Mouse (Mus musculus) liver, postnatal 0 days (tissue): ENCODE measurements around the gene Syt7.

Source experiments
- CTCF ChIP-seq: sonication (generic); IDR thresholded peaks from 2 replicates; pipeline ENCODE4 v1.5.1; 2016; ENCODE audit warnings: antibody characterized with exemption, low read depth
- EP300 ChIP-seq: IDR thresholded peaks from 2 replicates; pipeline ENCODE4 v1.6.1; 2016; ENCODE audit warnings: antibody characterized with exemption, low read depth, mild to moderate bottlenecking

DNA sequence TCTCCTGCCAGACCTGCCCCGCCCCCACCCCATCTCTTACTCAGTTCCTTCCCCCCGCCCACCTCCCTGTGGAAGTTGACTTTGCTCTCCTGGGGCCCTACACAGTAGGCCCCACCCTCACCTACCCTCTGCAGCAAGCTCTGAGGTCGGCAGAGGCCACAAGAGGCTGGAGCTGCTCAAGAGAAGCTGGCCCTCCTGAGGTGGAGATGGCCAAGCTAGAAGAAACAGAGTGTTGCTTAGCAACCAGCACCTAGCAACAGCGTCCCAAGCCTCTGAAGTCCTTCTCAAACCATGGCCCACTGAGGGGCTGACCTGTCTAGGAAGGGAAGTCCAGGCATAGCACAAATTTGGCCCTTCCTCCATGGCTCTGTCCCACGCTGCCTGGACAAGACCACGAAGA, 93.8 kb downstream of the Syt7 start, which contains the start of gene Ppp1r32:
- TF ChIP-seq CTCF = no peak
- no peak for TF ChIP-seq EP300
